Mouse (Mus musculus) C2C12 (cell line): ENCODE measurements around the gene Nupr1l. TPM values are rescaled to one million over a fixed set of nuclear protein-coding genes. Genes with fewer than 3 reads are reported as not detected.

Source experiments
- H3K27me3 ChIP-seq: one replicate; pipeline ENCODE4 v1.6.1; 2011; ENCODE audit not compliant: control insufficient read depth, insufficient read depth, insufficient read length
- H3K36me3 ChIP-seq: one replicate; pipeline ENCODE4 v1.6.1; 2011; ENCODE audit not compliant: control insufficient read depth, insufficient read depth
- H3K4me3 ChIP-seq: one replicate; pipeline ENCODE4 v1.5.1; 2011; ENCODE audit warnings: mild to moderate bottlenecking, control low read depth; ENCODE audit not compliant: poor library complexity, insufficient read depth, severe bottlenecking
- H3K79me2 ChIP-seq: one replicate; pipeline ENCODE4 v1.6.1; 2011; ENCODE audit not compliant: control insufficient read depth, insufficient read depth
- H3K79me3 ChIP-seq: one replicate; pipeline ENCODE4 v1.6.1; 2011; ENCODE audit warnings: low read depth, control low read depth
- H3ac ChIP-seq: one replicate; pipeline ENCODE3; 2011; ENCODE audit warnings: low read depth; ENCODE audit not compliant: control insufficient read depth, insufficient read length
- CEBPB ChIP-seq: IDR thresholded peaks from one replicate; pipeline ENCODE4 v1.6.1; 2011; ENCODE audit warnings: low read depth, mild to moderate bottlenecking, control low read depth, moderate library complexity
- CTCF ChIP-seq: IDR thresholded peaks from one replicate; pipeline ENCODE4 v1.5.1; 2011; ENCODE audit not compliant: control insufficient read depth, insufficient read depth, insufficient read length
- FOSL1 ChIP-seq: IDR thresholded peaks from one replicate; pipeline ENCODE4 v1.8.0; 2011; ENCODE audit warnings: mild to moderate bottlenecking, low read length; ENCODE audit not compliant: poor library complexity, insufficient read depth, severe bottlenecking
- MAX ChIP-seq: IDR thresholded peaks from one replicate; pipeline ENCODE4 v1.6.1; 2011; ENCODE audit warnings: mild to moderate bottlenecking, control low read depth
- MYOD1 ChIP-seq: IDR thresholded peaks from one replicate; pipeline ENCODE4 v1.6.1; 2011; ENCODE audit warnings: low read depth; ENCODE audit not compliant: control insufficient read depth, insufficient read length
- MYOG ChIP-seq: IDR thresholded peaks from one replicate; pipeline ENCODE4 v1.6.1; 2011; ENCODE audit not compliant: control insufficient read depth, insufficient read length; ENCODE audit errors: extremely low read depth
- USF1 ChIP-seq: IDR thresholded peaks from one replicate; pipeline ENCODE4 v1.6.1; 2011; ENCODE audit warnings: low read depth, mild to moderate bottlenecking, control low read depth, moderate library complexity
- polyA plus RNA-seq: library from polyadenylated mRNA; unstranded; fragments of >200 nt; fragmentation: generic; extraction: Trizol; gene quantifications from one replicate; pipeline ENCODE4 v1.2.1, GENCODE M21; 2012; ENCODE audit warnings: missing spikeins

Nupr1l gene
- polyA plus RNA-seq, 1 experiment, result 0.28 TPM

DNA sequence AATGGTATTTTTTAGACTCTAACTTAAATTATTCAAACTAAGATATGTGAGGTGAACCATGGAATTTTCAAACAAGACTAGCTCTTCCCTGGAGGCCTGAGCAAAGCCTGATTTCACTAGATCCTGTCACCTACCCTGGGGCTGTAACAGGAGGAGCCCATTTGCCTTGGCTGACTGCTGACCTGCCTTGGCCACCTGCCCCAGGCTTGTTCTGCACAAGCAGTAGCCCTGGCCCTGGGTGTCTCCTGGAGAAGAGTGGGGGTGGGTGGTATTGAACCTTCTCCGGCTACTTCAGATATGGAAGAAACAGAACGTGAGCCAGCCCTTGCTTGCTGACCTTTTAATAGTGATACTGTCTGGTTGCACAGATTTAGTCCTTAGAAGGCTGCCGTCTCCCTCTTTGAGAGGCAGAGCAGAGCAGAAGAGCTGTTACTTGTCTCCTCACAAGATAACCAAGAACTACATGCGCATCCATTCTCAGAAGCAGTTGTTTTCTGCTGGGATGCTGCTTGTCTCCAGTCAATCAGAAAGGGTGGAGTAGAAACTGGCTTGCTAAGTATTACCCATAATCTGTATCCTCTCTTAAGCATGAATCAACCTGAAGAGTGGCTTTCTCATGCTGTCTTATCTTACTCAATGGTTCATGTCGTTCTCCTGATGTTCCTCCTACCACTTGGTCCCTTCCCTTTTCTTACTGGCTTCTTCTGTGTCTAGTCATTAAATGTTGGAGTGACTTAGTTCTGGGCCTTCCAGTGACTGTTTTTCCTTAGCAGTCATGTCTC, 46.3 kb downstream of the Nupr1l start:
- no peaks in the 10 kb centered on the region for H3K27me3 ChIP-seq

DNA sequence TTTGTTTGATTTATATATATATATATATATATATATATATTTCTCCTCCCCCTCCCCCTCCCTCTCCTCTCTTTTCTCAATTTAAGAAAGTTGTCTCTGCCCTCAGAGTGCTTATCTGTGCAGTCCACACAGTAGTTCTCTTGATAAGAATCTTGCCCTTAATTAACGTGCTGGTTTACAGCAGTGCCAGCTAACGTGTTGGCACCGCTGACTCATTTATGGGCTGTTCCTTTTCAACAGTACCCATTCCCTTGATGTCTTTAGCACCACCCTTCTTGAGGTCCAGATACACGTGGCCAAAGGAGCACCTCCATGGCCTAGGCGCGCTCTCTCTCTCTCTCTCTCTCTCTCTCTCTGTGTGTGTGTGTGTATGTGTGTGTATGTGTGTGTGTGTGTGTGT, 47.5 kb downstream of the Nupr1l start:
- Histone ChIP-seq H3K79me3 (peaks cover 27% of the 10 kb centered on the region), H3K36me3 (no peaks in the 10 kb centered on the region), H3ac (no peak overlapping the region), H3K27me3 (no peaks in the 10 kb centered on the region), H3K79me2 (peaks cover 87% of the 10 kb centered on the region), H3K4me3 (no peak overlapping the region)
- TF ChIP-seq CTCF (no peak), MYOD1 (no peak), FOSL1 (no peak), MYOG (no peak), CEBPB (no peak), MAX (no peak), USF1 (no peak)

More for the DNA sequence above, 46.3 kb downstream of the Nupr1l start:
- Histone ChIP-seq H3K79me3 (peaks cover 35% of the 10 kb centered on the region), H3K4me3 (no peak overlapping the region), H3K79me2 (peaks cover 89% of the 10 kb centered on the region), H3K36me3 (no peaks in the 10 kb centered on the region), H3ac (no peak overlapping the region)
- TF ChIP-seq FOSL1, result no peak
- no peak for TF ChIP-seq MAX
- TF ChIP-seq MYOD1, result no peak
- TF ChIP-seq CTCF, result no peak
- no peak for TF ChIP-seq USF1
- no peak for TF ChIP-seq CEBPB
- TF ChIP-seq MYOG, result no peak

DNA sequence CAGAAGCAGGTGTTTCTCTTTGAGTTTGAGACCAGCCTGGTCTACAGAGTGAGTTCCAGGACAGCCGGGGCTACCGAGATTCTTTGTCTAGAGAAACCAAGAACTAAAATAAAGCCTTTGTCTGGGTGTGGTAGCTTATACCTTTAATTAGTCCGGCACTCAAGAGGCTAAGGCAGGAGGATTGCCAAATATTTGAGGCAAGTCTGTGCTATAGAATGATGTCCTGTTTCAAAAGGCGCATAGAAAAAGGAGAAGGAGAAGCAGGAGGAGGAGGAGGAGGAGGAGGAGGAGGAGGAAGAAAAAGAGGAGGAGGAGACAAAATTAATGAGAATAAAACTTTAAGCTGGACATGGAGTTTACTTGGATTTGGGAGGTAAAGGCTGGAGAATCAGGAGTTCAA, 54.9 kb downstream of the Nupr1l start:
- Histone ChIP-seq H3ac (no peak overlapping the region), H3K27me3 (no peaks in the 10 kb centered on the region), H3K36me3 (no peaks in the 10 kb centered on the region), H3K79me3 (peaks cover 26% of the 10 kb centered on the region), H3K4me3 (no peak overlapping the region), H3K79me2 (peaks cover 80% of the 10 kb centered on the region)
- no peak for TF ChIP-seq FOSL1
- TF ChIP-seq MYOD1, result no peak
- TF ChIP-seq USF1, result no peak
- TF ChIP-seq CTCF, result no peak
- no peak for TF ChIP-seq CEBPB
- no peak for TF ChIP-seq MYOG
- TF ChIP-seq MAX, result no peak

Other genes with a start within 250 kb of the Nupr1l start
- 1.2 TPM for gene Zfp11, start 238.4 kb upstream of the Nupr1l start, polyA plus RNA-seq
- not detected for gene Sept14, start 200.0 kb upstream of the Nupr1l start, polyA plus RNA-seq
- gene Mrps17, start 193.0 kb upstream of the Nupr1l start, polyA plus RNA-seq, result 146 TPM
- 31.9 TPM for gene Nipsnap2, start 183.5 kb upstream of the Nupr1l start, polyA plus RNA-seq
- gene Psph, start 121.1 kb upstream of the Nupr1l start, polyA plus RNA-seq, result 131 TPM
- 48.6 TPM for gene Sumf2, start 61.6 kb upstream of the Nupr1l start, polyA plus RNA-seq
- gene Chchd2, start 21.1 kb upstream of the Nupr1l start, polyA plus RNA-seq, result 856 TPM
- 1.4 TPM for gene Zbed5, start 12.8 kb upstream of the Nupr1l start, polyA plus RNA-seq
- gene Phkg1, start 10.0 kb upstream of the Nupr1l start, polyA plus RNA-seq, result 0.15 TPM
- 16.5 TPM for gene Vkorc1l1, start 33.4 kb downstream of the Nupr1l start, polyA plus RNA-seq
- 56.0 TPM for gene Gusb, start 94.5 kb downstream of the Nupr1l start, polyA plus RNA-seq
- 26.4 TPM for gene Asl, start 120.7 kb downstream of the Nupr1l start, polyA plus RNA-seq
- 32.6 TPM for gene Crcp, start 120.8 kb downstream of the Nupr1l start, polyA plus RNA-seq
- gene Tpst1, start 164.8 kb downstream of the Nupr1l start, polyA plus RNA-seq, result 22.3 TPM
- 2.4 TPM for gene Kctd7, start 236.3 kb downstream of the Nupr1l start, polyA plus RNA-seq